Mouse (Mus musculus): ENCODE data around the gene Fam114a1. TPM values are rescaled to one million over a fixed set of nuclear protein-coding genes. Genes with fewer than 3 reads are reported as not detected.
A peak's percentile ranks its signal among the peaks of the same experiment; 100 is the strongest.

The Fam114a1 gene
- total RNA-seq, 2 experiments from 2014 or later, result 4.3 to 5.7 TPM

DNA sequence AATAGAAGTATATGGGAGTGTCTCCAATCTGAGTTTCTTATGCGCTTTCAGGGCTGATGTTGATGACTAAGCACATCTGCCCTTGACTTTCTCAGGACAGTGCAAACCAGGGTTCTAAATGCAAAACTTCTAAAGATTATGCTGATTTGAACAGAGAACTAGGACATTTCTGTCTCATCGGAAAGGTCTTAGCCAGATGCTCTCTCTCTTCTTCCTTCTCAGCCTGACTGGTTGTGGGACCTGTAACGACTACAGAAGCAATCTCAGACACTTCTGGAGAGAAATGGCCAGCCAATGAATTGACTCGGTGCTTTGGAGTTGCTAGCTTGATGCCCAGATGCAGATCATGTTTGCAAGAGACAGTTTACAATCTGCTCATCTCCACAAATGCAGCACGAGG lies 80.0 kb downstream of the Fam114a1 start:
- DNase-seq (ENCODE audit: low spot score in 2 of 2), result no peak

DNA sequence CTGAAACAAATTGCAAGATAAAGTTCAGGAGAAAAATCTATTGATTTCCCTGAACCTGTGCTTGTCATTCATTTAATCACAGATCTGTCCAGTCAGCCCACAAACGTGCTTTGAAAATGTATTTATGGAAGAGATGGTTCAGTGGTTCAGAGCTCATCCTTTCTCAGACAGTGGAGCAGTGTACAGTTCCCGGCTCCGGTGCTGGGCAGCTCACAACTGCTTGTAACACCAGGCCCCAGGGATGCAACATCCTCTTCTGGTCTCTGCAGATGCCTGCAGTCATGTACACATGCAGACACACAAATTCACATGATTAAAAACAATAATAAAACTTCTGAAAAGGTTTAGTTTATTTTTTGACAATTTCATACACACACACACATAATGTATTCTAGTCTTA lies 81.6 kb downstream of the Fam114a1 start:
- DNase-seq (ENCODE audit: low spot score in 2 of 2), result no peak

DNA sequence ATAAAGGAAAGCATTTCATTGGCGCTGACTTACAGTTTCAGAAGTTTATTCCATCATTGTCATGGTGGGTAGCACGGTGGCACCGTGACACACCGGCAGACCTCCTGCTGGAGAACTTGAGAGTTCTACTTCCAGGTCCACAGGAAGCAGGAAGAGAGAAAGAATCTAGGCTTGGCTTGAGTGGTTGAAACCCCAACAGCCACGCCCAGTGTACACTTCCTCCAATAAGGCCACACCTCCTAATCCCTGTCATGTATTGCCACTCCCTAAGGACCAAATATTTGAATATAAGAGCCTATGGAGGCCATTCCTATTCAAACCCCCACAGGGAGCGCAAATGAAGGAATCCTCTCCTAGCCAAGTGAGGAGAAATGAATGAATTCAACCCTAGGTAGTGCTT lies 87.7 kb downstream of the Fam114a1 start:
- DNase-seq (ENCODE audit: low spot score in 2 of 2), result no peak

DNA sequence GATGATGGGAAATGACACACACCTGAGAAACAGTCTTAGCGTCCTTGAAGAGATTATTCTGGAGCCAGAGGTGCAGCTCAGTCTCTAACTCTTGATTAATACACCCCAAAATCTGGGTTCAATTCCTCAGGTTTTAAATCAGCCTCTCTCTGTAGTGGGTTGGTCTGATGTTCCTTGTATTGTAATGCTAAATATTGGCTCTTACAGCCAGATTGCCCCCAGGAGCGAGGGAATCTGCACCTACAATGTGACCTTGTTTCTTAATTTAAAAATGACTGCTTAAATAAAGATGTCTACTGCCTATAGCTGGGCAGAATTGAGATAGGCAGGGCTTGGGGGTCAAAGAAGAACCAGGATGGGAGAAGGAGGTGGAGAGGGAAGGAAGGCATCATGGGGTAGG lies 89.9 kb downstream of the Fam114a1 start:
- no peak for DNase-seq (ENCODE audit: low spot score in 2 of 2)

DNA sequence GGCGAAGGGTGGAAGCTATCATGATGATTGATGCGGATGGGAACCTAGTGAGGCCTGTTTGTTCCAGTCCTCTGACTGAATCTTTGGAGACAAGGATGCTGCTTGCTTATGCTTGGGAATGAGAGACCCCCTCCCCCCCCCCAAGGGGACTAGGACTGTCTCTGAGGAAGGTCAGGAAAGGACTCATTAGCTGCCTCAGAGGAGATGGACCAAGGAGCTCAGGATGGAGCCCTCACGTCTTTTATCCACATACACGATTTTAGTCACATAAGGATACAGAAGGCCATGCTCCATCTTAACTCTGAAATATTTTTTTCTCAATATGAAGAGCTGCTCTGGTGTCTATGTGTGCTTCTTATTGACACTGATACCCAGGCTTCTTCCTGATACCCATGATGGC lies 92.4 kb downstream of the Fam114a1 start:
- no peak for DNase-seq (ENCODE audit: low spot score in 2 of 2)

DNA sequence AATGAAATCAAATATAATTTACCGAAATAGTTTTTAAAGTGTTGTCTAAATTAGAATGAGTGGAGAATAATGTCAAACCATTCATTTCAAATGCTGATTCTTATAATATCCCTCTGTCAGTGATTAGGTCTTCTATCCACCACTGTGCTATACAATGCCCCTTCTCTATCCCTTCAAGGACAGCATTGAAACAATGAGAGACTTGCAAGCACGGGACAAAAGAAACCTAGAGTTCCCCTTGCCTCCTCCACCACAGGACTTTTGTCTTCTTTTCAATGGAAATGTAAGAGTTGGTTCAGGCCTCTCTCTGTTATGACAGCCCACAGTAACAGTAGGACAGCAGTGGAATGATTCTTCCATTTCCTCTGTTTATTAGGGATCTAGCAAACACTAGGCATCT lies 93.4 kb downstream of the Fam114a1 start:
- DNase-seq (ENCODE audit: low spot score in 2 of 2), result no peak

DNA sequence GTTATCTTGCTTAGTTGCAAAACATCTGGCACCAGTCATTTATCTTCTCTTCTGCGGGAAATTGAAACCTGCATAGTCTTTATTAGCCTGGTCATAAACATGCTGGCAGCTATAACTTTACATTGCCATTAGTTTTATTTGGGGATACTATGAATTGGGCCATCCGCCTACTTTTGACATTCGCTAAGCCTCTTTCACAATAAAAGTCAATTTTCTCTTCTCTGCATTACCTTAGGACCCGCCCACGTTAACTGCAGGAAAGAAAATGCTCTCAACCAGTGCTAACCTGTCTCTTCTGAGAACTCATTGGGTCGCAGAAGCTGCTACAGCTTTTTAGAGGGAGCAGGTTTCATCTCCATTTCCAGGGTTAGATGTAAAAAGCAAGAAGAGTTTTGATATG lies 98.3 kb downstream of the Fam114a1 start:
- no peak for DNase-seq (ENCODE audit: low spot score in 2 of 2)

DNA sequence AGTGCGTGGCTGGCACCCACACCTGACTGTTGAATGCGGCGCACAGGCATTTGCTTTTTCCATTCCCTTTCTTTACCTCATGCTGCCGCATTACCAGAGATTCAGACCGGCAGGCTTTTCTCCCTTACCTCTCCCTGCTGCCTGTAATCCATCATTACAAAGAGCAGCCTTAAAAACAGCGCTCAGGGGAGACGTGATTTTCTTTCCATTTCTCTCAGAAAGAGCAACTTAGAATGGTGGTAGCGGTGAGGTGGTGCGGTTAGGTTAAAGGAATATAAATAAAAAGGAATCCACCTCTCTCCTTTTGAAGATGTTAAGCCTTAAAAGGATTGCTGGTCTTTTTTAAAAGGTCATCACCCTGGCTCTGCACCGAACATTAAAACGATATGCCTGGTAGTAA lies 100.0 kb downstream of the Fam114a1 start:
- DNase-seq (ENCODE audit: low spot score in 2 of 2), result no peak

DNA sequence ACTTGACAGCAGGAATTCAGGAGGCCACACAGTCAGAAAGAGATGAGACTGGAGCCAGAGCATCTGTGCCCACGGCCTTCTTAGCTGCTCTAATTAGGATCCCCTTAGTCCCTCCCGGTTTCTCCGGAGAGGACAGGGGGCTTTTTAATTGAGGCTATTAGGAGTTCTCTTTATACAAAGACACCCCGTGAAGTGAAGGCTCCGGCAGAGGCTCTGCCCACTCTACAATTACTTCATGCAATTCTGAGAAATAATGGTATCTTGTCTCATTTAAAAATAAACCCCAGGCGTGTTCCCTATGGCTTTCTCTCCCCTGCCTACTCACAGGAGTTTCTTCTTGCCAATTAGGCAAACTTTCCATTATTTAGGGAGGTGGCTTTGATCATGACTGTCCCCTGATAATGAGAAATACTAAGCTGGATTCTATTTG lies 101.8 kb downstream of the Fam114a1 start:
- no peak for DNase-seq (ENCODE audit: low spot score in 2 of 2)

DNA sequence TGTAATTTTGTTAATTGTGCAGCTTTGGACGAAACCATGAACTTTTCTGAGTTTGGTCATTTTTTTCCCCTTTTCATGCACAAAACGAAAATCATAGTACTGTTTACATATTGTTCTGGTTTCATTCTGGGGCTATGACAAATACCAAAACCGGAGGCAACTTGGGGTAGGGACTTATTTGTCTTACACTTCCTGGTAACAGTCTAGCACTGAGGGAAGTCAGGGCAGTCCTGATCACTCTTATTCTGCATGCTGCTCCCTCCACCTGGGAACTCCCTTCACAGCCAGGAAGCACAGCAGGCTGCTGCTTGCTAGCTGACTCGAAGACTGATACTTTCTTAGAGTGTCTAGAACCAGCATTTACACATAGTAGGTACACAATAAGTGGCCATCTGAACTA lies 103.4 kb downstream of the Fam114a1 start:
- no peak for DNase-seq (ENCODE audit: low spot score in 2 of 2)

DNA sequence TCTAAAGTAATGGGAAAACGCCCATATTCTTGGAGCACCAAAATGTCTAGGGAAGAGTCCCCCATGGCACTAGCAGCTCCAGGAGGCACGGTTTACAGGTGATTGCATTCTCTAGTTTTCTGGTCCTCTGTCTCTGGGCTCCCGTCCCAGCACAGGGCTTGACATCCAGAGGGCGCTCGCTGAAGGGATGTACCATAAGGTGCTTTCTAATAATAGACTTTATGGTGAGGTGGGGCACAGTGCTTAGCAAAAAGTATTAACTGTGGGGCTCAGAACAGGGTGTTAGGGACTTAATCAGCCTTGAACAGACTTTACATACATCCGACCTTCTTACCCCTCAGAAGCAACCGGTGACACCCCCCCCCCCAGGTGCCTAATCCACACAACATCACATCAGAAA lies 104.8 kb downstream of the Fam114a1 start:
- DNase-seq (ENCODE audit: low spot score in 2 of 2), result no peak

DNA sequence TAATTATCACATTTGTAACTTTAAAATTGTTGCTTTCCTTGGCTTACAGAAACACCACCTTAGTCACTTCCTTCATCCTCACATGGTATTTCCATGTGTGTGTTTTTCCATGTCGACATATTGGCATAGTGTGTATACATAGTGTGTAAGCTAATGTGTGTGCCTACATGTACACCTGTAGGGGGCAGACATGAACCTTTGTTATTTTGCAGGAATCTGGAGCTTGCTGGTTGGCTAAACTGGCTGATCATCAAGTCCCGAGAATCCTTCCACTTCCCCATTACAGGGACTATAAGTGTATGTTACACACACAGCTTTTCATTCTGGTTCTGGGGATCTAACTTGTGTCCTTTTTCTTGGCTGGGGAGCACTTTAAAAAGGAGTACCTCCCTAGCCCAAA lies 106.2 kb downstream of the Fam114a1 start:
- no peak for DNase-seq (ENCODE audit: low spot score in 2 of 2)

DNA sequence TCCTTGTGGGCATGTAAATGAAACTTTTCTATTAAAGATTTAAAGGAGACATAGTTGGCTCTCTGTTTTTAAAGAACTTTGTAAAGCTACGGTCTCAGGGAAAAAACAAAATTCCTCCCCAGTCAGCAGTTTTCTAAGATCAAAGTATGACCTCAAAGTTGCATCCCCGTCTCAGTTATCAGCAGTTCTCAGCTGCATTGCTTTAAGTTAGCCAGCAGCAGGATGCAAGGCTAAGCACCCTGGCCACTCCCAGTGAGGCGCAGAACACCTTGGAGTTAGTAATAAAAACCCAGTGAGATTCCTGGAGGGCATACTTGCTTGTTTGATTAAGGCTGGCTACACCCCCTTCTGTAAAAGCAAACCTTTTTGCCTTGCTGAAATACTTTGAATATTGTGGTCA lies 106.9 kb downstream of the Fam114a1 start:
- DNase-seq (ENCODE audit: low spot score in 2 of 2), result no peak

DNA sequence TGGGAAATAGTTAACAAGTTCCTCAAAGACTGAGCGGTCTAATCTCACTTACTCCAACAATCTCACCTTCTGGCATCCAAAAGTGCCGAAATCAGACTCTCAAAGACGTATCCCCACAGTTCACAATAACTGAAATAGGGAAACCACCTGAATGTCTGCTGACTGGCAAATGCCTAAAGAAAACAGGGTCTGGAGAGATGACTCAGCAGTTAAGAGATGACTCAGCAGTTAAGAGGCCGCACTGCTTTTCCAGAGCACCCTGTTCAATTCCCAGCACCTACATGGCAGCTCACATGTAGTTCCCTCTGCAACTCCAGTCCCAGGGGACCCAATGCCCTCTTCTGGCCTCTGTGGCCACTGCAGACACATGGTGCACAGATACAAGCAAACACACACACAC lies 108.2 kb downstream of the Fam114a1 start:
- no peak for DNase-seq (ENCODE audit: low spot score in 2 of 2)

DNA sequence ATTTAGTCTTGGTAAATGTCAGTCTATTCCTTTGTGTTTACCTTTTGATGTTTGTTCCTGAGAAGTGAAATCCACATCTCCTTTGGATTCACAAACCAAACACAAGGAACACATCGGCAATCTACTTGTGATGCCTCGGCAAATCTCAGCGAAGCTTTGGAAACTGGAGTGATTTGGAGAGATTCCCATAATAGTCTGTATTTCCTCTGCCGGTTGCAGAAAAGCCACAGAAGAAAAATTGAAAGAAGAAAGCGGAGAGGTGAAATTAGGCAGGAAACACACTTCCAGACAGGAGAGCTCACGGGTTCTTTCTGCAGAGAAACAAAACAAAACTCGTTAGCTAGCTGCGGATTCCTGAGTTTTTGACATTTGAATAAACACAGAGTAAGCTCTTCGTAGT lies 110.0 kb downstream of the Fam114a1 start:
- peak; percentile 15 to 43 for DNase-seq (ENCODE audit: low spot score in 2 of 2)

DNA sequence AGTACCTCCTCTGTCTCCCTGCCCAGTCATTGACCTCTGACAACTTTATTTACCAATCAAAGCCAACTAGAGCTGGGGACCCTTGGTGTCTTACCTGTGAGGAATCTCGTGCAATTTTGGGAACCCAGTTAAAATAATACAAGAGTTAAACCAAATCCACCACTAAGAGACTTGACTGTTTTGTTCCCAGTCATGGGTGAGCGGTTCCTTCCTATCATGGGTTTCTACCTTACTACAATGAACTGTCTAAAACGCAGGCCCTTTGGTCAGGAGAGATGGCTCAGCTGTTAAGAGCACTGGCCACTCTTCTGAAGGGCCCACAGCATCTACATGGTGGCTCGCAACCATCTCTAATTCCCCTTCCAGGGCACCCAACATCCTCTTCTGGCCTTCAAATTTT lies 112.0 kb downstream of the Fam114a1 start:
- no peak for DNase-seq (ENCODE audit: low spot score in 2 of 2)

DNA sequence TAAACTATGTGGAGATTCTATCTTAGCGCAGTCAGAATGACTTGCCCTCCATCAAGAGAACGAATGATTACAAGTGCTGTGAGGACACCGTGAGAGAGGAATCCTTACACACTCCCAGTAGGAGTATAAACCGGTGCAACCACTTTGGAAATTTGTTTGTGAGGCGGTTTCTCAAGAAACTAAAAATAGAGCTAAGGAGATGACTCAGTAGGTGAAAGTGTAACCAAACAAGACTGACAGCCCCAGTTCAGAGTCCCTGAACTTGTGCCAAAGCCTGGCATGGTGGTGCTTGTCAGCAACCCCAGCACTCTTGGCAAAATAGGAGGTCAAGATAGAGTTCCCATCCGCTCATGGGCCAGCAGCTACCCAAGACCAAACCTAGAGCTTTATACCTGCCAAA lies 116.7 kb downstream of the Fam114a1 start:
- no peak for DNase-seq (ENCODE audit: low spot score in 2 of 2)

DNA sequence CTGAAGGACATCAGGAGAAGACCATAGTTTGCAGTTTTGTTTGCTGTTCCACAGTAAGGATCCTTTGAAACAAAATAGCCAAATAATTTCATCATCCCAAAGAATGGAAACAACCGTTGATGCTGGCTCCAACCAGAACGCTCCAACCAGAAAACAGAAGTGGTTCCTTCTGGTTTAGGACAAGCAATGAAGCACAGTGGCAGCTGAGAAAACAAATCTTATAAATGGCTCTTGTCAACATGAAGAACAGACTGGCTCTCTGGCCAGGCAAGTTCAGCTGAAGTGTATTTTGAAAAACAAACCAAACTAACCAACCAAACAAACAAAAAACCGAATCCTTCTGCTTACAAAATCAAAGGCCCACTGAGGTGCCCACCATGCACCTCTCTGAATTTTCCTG lies 119.8 kb downstream of the Fam114a1 start:
- no peak for DNase-seq (ENCODE audit: low spot score in 2 of 2)

DNA sequence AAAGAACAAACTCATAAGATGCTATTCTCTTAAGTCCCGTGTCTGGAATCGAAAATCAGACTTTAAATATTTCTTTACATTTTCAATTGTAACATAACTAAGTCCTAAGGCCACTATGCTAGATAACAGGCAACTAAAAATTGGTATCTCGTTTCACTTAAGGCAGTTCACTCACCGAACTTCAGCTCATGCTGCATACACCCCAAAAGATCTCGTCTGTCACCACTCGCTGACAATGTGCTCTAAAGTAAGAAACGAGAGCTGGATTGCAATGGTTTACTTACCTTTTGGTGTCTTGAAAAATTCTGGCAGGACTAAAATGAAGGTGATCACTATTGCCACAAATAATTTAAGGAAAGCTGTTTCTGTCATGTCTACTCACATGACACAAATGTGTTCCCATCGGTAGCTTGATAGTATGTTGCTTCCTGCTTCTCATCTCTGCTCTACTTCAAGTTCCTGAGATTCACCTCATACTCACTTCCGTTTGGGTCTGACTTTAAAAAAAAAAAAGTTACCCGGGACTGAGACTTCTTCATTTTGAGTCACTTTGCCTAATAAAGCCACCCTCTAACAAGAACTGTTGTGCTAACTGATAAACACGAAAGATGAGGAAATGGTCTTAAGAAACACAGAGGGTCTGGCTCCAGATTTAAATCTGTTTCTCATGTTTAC lies 121.5 kb downstream of the Fam114a1 start:
- DNase-seq (ENCODE audit: low spot score in 2 of 2), result no peak

Small RNA genes lying within 50 kb of the gene (microRNA-seq; reads per million reads assigned to microRNA genes)
- gene Mir574, result 124 to 129 reads per million in 2 experiments

Other genes starting within 250 kb of the Fam114a1 start
- gene Klf3, start 166.7 kb upstream of the Fam114a1 start, total RNA-seq (2021), result 10 to 100 TPM; 32.0 to 33.4 TPM
- gene Tlr1, start 36.5 kb upstream of the Fam114a1 start, total RNA-seq (2021), result under 1 TPM; 0.16 to 0.19 TPM
- gene Tlr6, start 10.0 kb upstream of the Fam114a1 start, total RNA-seq (2021), result under 1 TPM; 0.33 to 0.70 TPM
- under 1 TPM in 1 of 2 experiments, not detected in 1; 0.53 TPM for gene Tmem156, start 122.1 kb downstream of the Fam114a1 start, total RNA-seq (2021)
- 10 to 100 TPM; 34.1 to 34.5 TPM for gene Klhl5, start 137.5 kb downstream of the Fam114a1 start, total RNA-seq (2021)
- gene Wdr19, start 229.6 kb downstream of the Fam114a1 start, total RNA-seq (2021), result 10 to 100 TPM; 17.1 to 18.9 TPM